Mouse (Mus musculus) thymus, postnatal 25 days (tissue): ENCODE measurements around the gene Nxn.
"Not testable (repeated sequence)": the region's sequence is repeated elsewhere in the genome, so short reads cannot be mapped to it uniquely, and the experiment has no call there.

Experiments used
- DNase-seq: peaks from one replicate; pipeline ENCODE4 v3.0.0; 2022

The Nxn gene

DNA sequence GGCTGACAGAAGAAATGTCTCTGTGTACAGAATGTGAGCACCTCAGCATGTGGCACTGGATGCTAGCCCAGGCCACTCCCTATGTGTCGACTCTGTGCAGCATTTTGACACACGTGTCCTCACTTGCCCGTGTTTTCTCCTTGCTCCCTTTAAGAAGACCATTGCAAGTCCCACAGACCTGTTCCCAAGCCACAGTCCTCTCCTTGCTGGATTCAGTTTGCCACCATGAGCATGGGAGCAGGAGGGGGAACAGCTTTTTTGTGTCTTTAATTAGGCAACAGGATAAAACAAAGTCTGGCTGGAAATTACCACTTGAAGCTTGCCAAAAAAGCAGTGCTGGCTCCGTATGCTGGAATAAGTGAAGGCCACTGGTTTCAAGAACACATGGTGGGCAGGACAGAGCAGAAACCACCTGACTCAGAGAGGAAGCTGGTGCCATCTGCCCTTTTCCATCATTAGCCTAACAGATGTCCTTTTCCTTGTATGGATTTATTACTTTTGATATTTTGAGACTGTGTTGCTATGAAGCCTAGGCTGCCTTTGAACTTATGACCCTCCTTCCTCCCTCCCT is 143.4 kb downstream of the Nxn start:
- no peak for DNase-seq

DNA sequence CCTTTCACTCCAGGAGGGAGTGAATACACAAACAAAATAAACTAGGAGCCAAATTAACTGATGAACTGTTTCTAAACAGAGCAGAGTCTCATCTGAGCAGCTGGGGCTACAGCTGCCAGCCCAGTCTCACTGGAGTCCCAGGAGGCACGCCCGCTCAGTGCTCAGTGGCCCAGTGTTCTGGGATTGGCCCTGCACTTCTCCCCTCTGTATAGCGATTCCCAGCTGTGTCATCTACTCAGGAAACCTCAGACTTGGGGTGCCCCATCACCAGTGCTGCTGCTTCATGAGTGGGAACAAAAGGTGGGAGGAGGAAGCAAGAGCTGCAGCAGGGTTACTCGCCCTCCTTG is 145.0 kb downstream of the Nxn start:
- DNase-seq, result no peak

GRCm38 (mm10) chr11:76253145-76253917 is 145.6 kb downstream of the Nxn start:
- peak; percentile 85 for DNase-seq

DNA sequence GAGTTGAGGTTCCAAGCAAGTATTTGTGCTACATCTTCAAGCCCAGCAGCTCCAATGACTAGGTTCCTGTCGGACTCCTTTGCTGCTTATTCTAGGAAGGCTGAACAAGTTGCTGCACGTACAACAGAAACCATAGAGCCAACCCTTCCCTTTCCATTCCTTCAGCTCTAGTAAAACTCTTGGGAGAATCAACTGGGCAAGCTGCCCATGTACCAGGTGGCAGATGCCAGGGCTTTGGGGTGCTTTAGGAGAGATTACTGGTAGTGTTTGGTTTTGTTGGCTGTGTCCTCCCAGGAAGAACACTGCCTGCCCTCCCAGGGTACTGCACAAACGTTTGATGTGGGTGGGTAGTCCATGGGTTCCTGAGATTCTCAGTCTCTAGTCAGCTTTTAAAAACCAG is 146.9 kb downstream of the Nxn start:
- DNase-seq, result no peak

- DNase-seq, result no peak
Measured at GRCm38 (mm10) chr11:76247239-76247638, 151.7 kb downstream of the Nxn start.

GRCm38 (mm10) chr11:76246439-76246838 is 152.5 kb downstream of the Nxn start:
- DNase-seq, result no peak

- no peak for DNase-seq
Measured at GRCm38 (mm10) chr11:76243811-76244546, 155.0 kb downstream of the Nxn start.

GRCm38 (mm10) chr11:76242901-76243810 is 155.8 kb downstream of the Nxn start, which contains the start of the genes Mrm3 and Glod4:
Gene Mrm3, plus strand, starts transcription at chr11:76243715.
Gene Glod4, minus strand, starts transcription at chr11:76243725.
- DNase-seq, result peak; percentile 90

GRCm38 (mm10) chr11:76239750-76240149 is 159.2 kb downstream of the Nxn start:
- no peak for DNase-seq

DNA sequence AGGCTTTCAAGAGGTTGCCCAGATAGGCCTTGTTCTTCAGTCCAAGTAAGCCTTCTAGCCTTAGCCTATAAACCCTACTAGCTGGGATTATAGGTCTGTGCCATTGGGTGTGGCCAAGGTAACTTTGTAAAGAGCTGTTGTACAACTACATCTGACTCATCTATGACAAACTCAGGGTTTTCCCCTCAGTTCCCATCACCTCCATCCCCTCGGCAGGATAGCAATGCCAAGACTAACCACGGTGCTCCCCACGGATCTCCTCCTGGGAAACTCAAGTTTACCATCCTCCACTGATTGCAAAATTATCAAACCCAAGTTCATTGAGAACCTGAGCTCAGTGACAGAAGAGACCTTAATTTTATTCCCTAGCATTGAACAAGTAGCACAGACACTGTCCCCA is 162.8 kb downstream of the Nxn start:
- DNase-seq, result no peak

GRCm38 (mm10) chr11:76225051-76225450 is 173.9 kb downstream of the Nxn start:
- DNase-seq, result no peak

- no peak for DNase-seq
Measured at GRCm38 (mm10) chr11:76224631-76225030, 174.3 kb downstream of the Nxn start.

DNA sequence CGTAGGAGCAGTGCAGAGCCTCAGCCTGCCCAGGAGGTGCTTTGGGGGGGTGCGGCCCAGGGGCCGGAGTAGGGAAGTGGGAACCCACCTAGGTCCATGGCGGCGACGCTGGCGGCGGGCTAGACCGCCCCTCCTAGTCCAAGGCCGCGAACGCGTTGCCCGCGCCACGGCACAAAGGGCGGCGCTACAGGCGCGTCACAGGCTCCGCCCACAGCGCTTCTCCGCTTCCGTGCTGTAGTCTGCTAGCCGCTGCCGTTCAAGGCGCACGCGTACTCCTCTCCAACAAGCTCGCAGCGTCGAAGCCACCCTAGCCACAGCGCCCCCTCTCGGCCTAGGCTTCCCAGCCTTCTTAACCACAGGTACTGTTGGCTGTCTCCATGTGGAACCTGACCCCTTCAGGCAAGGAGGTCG is 181.5 kb downstream of the Nxn start, which contains the start of the genes Dbil5 and Gemin4:
TSS of gene Dbil5 (plus strand) at position 219 of the 411 bp plus-strand sequence.
TSS of gene Gemin4 (minus strand) at position 275 of the 411 bp plus-strand sequence.
- peak; percentile 97 for DNase-seq

- peak; percentile 7 for DNase-seq
Measured at GRCm38 (mm10) chr11:76216681-76217389, 182.1 kb downstream of the Nxn start.

DNA sequence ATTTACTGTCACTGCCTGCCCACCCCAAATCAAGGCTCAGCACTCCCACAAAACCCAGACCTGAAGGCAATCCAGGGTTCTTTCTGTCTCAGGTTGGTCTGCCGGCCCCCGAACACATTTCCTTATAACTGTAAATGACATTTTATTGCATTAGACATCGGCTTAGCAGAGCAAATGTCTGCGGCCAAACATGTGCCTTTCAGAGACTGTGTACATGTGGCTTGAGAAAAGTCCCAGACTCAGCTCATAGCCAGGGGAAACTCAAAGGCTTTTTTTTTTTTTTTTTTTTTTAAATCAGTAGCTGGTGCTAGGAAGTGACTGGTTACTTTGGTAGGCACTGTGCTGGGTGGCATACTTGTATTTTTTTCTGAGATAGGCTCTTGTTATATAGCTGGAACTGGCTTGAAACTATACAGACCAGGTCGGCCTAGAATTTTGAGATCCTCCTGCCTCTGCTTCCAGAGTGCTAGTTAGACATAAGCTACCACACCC is 182.8 kb downstream of the Nxn start:
- no peak for DNase-seq

GRCm38 (mm10) chr11:76215011-76215410 is 183.9 kb downstream of the Nxn start:
- no peak for DNase-seq

- DNase-seq, result no peak
Measured at GRCm38 (mm10) chr11:76213841-76214240, 185.1 kb downstream of the Nxn start.

DNA sequence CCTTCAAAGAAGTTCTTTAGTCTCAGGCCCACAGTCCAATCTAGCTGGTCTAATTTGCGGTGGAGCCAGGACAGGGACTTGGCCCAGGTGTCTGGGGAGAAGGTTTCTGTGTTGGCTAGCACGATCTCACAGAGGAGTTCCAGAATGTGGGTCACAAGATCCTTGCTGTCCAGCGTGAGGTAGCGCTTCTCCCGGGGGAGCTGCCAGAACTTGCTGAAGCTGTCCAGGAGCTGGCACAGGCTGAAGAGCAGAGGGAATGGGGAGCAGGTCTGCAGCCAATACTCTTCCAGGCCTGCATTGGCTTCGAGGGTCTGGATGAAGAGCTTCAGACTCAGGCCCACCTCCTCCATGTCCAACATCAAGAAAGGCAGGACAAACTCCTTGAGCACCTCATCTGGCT is 187.3 kb downstream of the Nxn start:
- DNase-seq, result not testable (repeated sequence)

- DNase-seq, result no peak
Measured at GRCm38 (mm10) chr11:76210228-76210985, 188.5 kb downstream of the Nxn start.
